Mouse (Mus musculus) regulatory T cell (primary cell): Measurements from ENCODE around the gene Hoxa7.

ENCODE experiments used
- in situ Hi-C: fragments of 300-600 bp; cut with MboI, MseI; formaldehyde crosslinking; loops from one replicate; pipeline ENCODE4 v1.15.1; 2025; ENCODE audit warnings: high pct_unique_total_duplicates

The Hoxa7 gene

DNA sequence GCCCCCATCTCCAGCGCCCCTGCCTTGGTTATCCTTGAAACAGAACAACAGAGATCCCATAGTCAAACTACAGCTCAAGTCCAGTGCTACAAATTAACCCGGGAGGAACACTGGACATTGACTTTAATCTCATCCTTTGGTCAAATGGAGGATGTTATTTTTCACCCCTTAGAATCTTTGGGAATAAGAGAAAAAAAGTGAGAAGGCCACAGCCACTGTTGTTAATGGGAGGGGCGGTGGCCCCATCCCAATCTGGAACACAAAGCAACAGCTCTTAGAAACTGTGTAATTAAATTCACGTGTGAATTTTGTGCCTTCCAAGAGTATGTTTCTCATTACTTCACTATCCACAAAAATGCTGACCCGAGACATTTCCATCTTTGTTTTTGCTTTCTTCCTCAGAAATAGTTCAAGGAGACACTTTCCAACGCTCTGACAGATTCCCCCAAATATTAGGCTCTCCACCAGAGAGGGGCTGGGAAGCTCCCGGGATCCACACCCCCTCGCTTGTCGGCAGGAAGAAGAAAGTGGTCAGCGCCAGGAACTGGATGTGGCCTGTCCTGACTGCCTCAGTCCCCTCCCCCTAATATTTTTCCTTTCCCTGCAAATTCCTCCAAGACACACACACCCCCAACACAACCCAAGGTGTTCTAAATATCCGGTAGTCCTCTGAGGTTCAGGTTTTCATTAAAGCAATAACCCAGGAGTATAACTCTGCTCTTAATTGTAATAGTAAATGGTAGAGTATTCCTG is 6.0 kb upstream of the Hoxa7 start:
- in situ Hi-C loops = loop anchor here (5.0 to 10.0 kb wide), 2 partner anchors 220 to 1023 kb away; no protein-coding TSS in a partner anchor

DNA sequence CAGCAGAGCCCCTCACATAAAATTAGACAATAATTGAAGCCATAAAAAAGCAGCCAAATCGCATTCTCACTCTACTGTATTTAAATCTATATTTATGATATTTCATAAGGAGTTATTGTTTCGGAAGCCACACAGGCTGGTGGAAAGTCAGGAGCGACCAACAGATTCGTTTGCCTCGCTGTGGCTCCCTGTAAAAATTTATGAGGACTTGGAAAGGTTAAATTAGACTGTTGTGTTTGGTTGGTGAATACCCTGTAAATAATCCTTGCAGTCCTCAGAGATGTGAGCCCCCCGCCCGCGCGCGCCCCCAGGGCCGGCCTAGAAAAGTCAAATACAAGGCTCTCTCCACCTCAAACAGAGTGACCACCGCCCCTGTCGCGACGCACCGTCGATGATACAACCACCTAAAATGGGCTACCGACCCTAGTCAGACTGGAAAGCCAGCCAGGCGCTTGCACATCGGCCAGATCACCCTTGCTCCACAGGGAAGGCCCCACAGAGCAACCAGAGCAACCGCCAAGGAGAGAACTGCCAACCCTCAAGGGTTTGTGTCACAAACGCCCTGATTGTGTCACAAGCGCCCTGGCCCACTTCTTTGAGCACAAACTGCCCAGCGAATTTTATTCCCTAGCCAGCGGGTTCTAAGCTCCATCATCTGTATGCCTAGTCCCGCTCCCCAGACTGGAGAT is 5.1 kb upstream of the Hoxa7 start:
- in situ Hi-C loops = loop anchor here (5.0 to 10.0 kb wide), 2 partner anchors 219 to 1022 kb away; no protein-coding TSS in a partner anchor

DNA sequence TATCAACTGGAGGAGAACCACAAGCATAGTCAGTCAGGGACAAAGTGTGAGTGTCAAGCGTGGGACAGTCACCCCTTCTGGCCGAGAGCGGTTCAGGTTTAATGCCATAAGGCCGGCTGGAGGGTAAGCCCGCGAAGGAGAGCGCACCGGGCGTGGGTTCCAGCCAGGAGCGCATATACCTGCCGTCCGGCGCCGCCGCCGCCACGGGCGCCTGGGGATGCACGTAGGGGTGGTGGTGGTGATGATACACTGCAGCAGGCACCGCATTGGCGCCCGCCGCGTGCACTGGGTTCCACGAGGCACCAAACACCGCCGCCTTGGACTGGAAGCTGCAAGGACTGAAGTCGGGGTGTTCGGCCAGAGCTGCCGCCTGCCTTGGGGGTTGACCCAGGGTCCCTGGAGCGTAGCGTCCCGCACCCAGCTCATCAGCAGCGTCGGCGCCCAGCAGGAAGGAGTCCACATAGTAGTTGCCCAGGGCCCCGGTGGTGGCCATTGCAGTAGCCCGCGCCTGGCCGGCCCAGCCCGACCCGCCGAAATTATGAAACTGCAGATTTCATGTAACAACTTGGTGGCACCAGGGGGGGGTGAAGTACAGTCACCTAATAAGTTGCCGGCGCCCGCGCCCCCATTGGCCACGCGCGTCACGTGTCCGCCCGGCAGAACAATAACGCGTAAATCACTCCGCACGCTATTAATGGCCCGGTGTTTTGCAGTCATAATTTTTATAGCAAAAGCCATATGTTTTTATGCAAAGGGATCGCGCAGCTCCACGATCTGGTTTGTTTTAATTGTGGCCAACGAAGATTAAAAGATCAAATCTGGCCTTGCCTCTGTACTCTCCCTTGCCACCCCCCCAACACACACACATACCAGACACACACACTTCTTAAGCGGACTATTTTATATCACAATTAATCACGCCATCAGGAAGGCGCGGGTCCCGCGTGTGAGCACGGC is 4.2 kb upstream of the Hoxa7 start:
- in situ Hi-C loops = loop anchor here (5.0 to 10.0 kb wide), 2 partner anchors 219 to 1021 kb away; no protein-coding TSS in a partner anchor

DNA sequence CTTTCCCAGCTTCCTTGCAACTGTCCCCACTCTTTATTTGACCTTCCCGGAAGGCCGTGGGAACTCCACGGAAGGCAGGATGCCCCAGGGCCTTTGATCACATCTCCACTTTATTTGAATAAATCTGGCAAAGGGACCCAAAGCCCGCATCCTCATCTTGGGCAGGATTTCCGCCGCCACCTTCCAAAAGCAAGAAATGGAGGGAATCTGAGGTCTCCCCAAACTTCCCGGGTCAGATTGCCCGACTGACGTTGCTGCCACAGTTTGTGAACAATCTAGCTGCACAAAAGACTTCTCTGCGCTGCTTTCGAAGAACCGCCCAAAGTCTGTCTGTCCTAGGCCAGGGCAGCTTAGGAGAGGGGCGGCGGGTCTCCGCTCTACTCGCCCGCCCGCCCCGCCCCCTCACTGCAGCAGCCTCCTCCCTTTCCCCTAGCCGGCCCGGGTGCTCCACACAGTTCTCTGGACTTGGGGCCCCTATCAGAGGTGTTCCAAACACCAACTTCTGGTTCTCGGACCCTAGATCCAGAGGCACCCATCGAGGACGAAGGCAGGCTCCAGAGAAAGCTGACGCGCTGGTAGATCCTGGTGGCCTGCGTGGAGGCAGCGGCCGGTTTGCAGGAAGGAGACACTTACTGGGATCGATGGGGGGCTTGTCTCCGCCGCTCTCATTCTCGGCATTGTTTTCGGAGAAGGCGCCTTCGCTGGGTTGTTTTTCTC is 3.4 kb upstream of the Hoxa7 start:
- in situ Hi-C loops = loop anchor here (5.0 to 25.0 kb wide), 3 partner anchors 218 to 1020 kb away; no protein-coding TSS in a partner anchor

DNA sequence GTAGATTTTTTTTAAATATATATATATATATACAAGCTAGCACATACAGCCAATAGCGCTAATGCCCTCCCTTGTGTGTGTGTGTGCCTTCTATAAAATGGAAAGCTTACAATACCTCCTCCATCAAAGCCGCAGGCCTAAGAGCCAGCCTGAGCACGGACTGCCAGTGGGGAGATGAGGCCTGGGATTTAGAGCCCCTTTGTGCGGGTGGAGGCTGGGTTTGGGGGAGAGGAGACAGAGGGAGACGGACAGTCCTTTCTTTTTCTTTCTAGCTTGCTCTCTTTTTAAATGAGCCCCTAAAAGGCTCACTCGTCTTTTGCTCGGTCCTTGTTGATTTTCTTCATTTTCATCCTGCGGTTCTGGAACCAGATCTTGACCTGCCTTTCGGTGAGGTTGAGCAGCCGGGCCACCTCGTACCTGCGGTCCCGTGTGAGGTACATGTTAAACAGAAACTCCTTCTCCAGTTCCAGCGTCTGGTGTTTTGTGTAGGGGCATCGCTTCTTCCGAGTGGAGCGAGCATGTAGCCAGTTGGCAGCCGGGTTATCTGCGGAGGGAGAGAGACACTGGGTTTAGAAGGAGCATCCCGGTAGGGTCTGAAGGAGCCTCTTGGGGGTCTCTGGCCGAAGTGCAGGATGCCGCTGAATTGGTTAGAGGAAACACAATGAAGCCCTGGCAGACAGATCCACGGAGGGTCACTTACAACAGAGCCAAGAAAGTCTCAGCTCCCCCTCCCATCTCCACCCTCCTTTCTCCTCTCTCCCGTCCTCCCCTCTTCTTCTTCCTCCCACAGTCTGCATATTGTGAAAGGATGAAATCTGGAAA is 2.5 kb upstream of the Hoxa7 start:
- in situ Hi-C loops = loop anchor here (10.0 to 25.0 kb wide), 2 partner anchors 362 to 1019 kb away; no protein-coding TSS in a partner anchor

DNA sequence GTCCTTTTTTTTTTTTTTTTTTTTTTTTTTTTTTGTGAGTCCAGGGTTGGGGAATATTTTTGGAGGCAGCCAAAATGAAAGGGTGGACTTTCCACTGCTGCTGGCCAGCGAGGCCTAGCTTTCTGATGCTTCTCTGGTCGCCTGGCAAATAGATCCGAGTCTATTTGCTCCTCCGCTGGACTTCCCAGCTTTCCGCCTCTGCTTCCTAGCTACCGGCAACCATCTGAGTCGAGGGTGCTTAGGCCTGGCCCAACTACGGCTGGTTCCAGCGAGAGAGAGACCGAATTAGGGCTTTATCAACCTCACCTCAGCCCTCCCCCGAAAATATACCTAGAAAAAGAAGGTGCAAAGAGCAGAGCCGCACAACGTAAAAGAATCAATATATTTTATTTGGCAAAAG is 1.1 kb upstream of the Hoxa7 start:
- in situ Hi-C loops = loop anchor here (10.0 to 25.0 kb wide), 2 partner anchors 360 to 1018 kb away; no protein-coding TSS in a partner anchor

DNA sequence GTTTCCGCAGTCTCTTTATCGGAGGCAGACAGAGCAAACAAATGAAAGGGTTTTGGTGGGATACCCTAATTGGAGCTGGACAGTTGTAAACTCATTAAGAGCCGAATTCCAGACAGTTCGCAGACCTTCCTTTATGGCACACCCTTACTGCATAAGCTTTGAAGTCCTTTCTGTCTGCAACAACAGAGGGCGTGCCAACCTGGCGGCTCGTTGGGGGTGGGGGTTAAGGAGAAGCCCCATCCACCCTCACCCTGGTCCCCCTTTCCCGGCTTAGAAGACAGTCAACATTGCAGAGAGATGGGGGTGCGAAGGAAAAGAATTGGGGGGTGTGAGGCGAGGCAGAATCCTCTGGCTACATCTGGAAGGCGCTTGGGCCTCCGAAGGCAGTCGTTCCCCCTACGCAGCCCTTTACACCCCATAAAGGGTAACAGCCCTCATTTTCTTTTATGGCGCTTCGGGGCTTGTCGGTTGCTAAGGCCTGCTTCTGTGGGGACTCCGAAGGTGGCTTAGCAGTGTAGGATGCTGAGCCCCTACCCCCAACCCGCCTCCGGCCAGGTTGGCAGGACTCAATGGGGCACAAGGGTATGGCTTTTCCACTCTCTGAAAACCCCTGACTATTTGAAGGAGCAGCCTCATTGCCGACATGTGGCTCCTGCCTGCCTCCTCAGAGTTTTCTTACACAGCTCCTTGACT is 485 bp upstream of the Hoxa7 start:
- in situ Hi-C loops = loop anchor here (10.0 to 25.0 kb wide), 2 partner anchors 360 to 1017 kb away; no protein-coding TSS in a partner anchor

DNA sequence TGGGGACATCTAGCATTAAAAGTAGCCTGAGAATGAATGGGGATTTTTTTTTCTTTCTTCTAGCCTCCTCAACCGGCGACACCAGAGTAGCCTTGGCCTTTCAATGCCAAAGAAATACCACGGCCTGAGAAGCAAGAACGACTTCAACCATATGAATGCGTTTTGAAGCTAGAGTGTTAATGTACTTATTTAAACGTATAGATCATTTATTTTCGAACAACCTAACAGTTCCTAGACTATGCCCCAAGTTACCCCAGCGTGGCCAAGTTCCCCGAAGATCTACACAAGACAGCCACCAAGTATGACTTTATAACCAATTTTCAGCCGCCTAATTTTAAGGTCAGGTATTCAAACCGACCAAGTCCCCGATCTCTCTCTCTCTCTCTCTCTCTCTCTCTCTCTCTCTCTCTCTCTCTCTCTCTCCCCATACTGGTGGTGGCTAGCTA is 766 bp downstream of the Hoxa7 start:
- in situ Hi-C loops = loop anchor here (10.0 to 25.0 kb wide), 2 partner anchors 359 to 1016 kb away; no protein-coding TSS in a partner anchor

DNA sequence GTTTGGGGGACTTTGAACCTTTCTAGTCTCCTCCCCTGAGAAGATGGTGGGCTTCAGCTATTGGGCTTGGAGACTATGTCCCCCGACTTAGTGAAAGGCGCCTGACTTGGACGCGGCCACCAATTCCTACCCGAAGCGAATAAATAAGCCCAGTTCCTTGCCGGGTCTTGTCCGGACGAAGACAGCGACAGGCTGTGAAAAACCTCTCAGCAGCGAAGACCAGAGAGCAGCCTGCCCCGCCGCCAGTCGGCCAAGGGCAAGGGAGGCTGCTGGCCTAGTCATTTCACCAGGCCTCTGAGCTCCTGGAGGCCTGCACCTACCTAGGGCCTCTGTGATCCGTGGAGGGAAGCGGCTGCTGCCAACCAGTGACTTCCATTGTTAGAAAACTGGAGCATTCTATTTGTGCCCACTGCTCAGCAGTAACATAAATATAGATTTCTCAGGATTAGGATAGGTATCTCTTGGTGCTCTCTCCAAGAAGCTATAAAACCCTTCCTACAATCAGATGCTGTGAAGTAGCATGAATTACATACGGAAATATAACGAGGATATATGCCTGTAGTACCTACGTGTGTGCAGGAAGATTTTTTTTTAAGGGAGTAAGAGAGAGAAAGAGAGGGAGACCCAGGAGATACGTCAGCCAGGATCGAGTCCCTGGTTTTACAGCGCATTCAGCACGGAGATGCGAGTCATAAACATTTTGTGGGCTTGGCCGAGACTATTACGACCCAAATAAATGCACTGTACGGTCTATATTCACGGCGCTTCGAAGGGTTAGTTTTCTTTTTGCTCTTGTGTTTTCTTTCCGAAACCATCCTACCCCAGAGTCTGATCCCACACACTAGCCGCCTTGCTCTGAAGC is 1.4 kb downstream of the Hoxa7 start:
- in situ Hi-C loops = loop anchor here (10.0 to 25.0 kb wide), 2 partner anchors 358 to 1015 kb away; no protein-coding TSS in a partner anchor

DNA sequence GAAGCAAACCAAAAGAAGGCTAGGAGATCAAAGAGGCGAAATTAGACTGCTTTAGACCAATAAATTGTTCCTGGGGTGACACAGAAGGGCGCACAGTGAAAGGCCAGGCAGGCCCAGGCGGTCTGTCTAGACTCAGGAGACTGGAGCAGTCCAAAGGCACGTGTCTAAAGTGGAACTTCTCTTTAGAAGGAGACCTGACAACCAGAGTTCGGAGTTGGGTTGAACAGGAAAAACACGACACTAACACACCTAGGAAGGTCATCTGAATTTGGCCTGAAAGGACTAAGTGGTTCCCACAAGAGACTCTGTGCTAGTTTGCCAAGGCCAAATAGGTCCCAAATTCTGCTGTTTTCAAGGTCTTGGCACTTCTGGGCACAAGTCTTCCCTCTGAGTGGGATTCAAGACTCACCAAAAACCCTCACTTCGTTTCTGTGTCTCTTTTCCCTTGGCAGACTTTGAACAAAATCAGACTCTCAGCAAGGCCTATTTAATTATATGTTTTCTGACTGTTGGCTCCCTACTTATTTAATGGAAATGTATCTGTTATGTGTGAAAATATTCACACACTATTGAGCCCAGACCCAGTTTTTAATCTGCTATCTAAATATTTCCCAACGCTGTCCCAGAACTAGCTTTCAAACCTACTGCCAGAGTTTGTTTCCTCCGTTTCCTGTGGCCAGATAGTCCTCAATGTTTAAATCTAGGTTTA is 2.3 kb downstream of the Hoxa7 start:
- in situ Hi-C loops = loop anchor here (5.0 to 25.0 kb wide), 3 partner anchors 357 to 1045 kb away; no protein-coding TSS in a partner anchor

DNA sequence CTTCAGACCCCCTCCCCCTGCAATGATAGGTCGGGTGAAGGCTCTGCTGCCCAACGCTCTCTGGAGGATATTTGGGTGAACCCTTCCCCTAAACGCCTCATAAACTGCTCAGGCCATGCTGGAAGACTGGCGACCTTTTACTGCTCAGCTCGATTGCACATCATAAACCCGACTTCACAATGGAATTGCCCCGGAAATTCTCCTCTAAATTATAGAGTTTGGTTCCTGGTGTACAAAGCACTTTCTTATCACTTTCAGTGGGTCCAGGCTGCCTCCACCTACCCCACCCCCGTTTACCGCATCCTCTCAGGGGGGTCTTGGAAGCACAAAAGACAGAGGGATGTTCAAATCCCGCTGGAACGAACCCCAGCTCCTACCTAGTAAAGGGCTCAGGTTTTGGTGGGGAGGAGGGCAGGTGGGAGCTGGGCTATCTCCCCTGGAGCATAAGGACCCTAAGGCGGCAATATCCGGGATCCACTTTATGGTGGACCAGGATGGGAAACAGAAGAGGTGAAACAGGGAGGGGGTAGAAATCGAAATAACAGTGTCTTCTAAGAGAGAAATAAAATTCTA is 2.9 kb downstream of the Hoxa7 start:
- in situ Hi-C loops = loop anchor here (5.0 to 25.0 kb wide), 3 partner anchors 356 to 1044 kb away; no protein-coding TSS in a partner anchor

DNA sequence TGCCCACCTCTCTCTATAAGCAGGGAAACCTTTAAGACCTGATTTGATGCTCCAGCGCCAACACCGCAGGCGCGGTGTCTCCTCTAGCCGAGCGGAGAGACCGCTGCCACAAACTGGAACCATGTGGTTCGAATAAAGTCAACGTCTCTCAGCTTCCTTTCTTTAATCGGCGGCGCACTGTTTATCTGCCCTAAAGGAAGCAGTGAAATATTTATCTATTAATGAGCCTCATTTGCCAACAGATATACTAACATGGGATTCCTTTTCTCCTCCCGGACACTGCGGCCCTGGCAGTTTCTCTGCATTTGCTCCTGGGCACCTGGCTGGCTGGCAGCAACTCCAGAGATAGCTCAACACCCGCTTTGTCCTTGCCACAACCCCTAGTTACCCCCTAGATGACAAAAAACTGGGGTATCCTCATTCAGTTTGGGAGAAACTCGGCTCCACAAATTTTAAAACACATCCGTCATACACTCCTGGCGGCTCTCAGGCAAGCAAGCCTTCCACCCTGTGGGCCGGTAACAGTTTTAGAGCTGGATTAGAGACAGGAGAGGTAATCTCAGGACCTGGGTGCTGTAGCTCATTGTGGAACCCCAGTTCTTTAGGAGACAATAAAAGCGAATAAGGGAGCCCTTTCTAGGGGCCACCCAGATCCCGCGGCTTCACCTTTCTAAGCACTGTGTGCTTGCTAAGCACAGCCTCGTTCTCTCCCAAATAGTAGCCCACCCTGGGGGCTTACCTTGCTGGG is 3.6 kb downstream of the Hoxa7 start:
- in situ Hi-C loops = loop anchor here (5.0 to 25.0 kb wide), 3 partner anchors 356 to 1043 kb away; no protein-coding TSS in a partner anchor

DNA sequence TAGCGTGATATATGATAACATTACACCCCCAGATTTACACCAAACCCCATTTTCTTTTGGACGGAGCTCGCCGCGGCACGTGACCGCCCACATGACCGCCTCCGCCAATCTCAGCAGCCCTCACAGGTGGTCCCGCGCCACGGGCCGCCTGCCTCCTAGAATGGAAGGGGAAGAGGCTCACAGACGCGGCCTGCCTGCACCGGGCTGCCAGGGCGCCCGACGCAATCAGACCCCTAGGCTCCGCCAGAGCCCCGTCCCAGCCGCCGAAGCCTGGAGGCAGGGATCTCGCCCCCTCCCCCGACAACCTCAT is 4.2 kb downstream of the Hoxa7 start:
- in situ Hi-C loops = loop anchor here (5.0 to 25.0 kb wide), 3 partner anchors 355 to 1043 kb away; no protein-coding TSS in a partner anchor

DNA sequence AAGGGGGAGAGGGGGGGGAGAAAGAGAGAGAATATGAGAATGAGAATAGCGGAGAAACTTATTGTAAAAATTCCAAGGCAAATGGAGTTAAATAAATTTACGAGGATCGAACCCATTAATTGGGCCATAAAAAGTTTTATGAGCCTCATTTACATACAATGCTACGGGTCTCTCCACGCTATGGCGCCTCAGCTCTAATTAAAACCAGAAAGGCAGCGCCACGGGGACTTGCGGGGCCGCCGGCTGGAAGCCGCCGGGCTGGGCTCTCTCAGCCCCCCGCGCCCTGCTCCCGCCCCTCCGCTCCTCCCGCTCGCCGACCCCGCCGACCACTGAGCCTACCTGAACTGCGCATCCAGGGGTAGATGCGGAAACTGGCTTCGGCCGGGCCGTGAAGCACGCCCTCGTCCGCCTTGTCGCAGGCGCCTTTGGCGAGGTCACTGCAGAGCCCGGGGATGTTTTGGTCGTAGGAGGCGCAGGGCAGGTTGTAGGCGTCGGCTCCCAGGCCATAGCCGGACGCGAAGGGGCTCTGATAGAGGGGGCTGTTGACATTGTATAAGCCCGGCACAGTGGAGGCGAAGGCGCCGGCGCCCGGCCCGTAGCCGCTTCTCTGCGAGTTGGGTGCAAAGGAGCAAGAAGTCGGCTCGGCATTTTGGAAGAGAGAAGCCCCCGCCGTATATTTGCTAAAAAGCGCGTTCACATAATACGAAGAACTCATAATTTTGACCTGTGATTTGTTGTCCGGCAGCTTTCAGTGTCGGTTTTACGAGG is 4.8 kb downstream of the Hoxa7 start:
- in situ Hi-C loops = loop anchor here (5.0 to 25.0 kb wide), 3 partner anchors 355 to 1042 kb away; no protein-coding TSS in a partner anchor
